Mouse (Mus musculus): ENCODE measurements at regions not wholly inside any gene's neighbourhood (a gene's known extent, or its start where the extent isn't known, plus 50 kb on each side); places are given as distances from the start of the nearest gene placed in this dataset.

GRCm38 (mm10) chr8:11909146-11909545 is 68.9 kb downstream of the Tex29 start:
- Histone ChIP-seq H3K36me3 (replicated peaks; ENCODE audit: control insufficient read depth, insufficient read depth, low read length) (no peaks in the 10 kb centered on the region), H3K9me3 (replicated peaks; ENCODE audit: control insufficient read depth, low read length) (no peaks in the 10 kb centered on the region), H3K4me2 (ENCODE audit: low read depth, low read length) (no peak overlapping the region), H3K27me3 (ENCODE audit: control insufficient read depth, insufficient read depth, low read length) (no peaks in the 10 kb centered on the region), H3K4me3 (ENCODE audit: low read depth, low read length) (no peak overlapping the region), H3K9ac (replicated peaks; ENCODE audit: low read depth, low read length) (no peak overlapping the region), H3K27ac (ENCODE audit: low read depth) (no peak overlapping the region), H3K4me1 (ENCODE audit: control insufficient read depth, insufficient read depth) (no peaks in the 10 kb centered on the region)
- 54% methylated on average over 3 of the region's 3 CpGs for WGBS
- ATAC-seq (ENCODE audit: insufficient read depth, low read depth) (no peak), DNase-seq (ENCODE audit: low spot score) (no peak)
- TF ChIP-seq EP300 (IDR thresholded peaks at IDR 0.05; ENCODE audit: low read depth) (no peak), CTCF (IDR thresholded peaks at IDR 0.05; ENCODE audit: low read depth) (no peak)

GRCm38 (mm10) chr8:11911639-11912450 is 71.6 kb downstream of the Tex29 start:
- ATAC-seq (ENCODE audit: insufficient read depth, low read depth): no peak
- 69% methylated on average over 18 of the region's 18 CpGs for WGBS
- H3K27ac ChIP-seq (ENCODE audit: low read depth): no peak overlapping the region

GRCm38 (mm10) chr8:11912451-11913128 is 72.3 kb downstream of the Tex29 start:
- no peak overlapping the region for H3K27ac ChIP-seq (ENCODE audit: low read depth)
- DNase-seq (ENCODE audit: low spot score): no peak

More at GRCm38 (mm10) chr8:11911639-11912450, 71.6 kb downstream of the Tex29 start:
- Histone ChIP-seq H3K9me3 (replicated peaks; ENCODE audit: control insufficient read depth, low read length) (no peaks in the 10 kb centered on the region), H3K4me3 (ENCODE audit: low read depth, low read length) (no peak overlapping the region), H3K4me1 (ENCODE audit: control insufficient read depth, insufficient read depth) (no peaks in the 10 kb centered on the region), H3K9ac (replicated peaks; ENCODE audit: low read depth, low read length) (no peak overlapping the region), H3K36me3 (replicated peaks; ENCODE audit: control insufficient read depth, insufficient read depth, low read length) (no peaks in the 10 kb centered on the region), H3K27me3 (ENCODE audit: control insufficient read depth, insufficient read depth, low read length) (peaks cover 11% of the 10 kb centered on the region; the same call in 1 of the 2 replicates), H3K4me2 (ENCODE audit: low read depth, low read length) (no peak overlapping the region)
- DNase-seq (ENCODE audit: low spot score): no peak
- TF ChIP-seq CTCF (IDR thresholded peaks at IDR 0.05; ENCODE audit: low read depth): no peak

GRCm38 (mm10) chr8:11913129-11913900 is 73.0 kb downstream of the Tex29 start:
- ATAC-seq (ENCODE audit: insufficient read depth, low read depth): 0 out of 2 replicates have a peak, but pooled peaks have one; percentile 10
- WGBS: 71% methylated on average over 12 of the region's 12 CpGs
- Histone ChIP-seq H3K9ac (replicated peaks; ENCODE audit: low read depth, low read length) (no peak overlapping the region), H3K4me1 (ENCODE audit: control insufficient read depth, insufficient read depth) (no peaks in the 10 kb centered on the region), H3K4me3 (ENCODE audit: low read depth, low read length) (no peak overlapping the region), H3K36me3 (replicated peaks; ENCODE audit: control insufficient read depth, insufficient read depth, low read length) (no peaks in the 10 kb centered on the region), H3K4me2 (ENCODE audit: low read depth, low read length) (no peak overlapping the region), H3K27ac (ENCODE audit: low read depth) (no peak overlapping the region), H3K27me3 (ENCODE audit: control insufficient read depth, insufficient read depth, low read length) (peaks cover 11% of the 10 kb centered on the region; the same call in 1 of the 2 replicates), H3K9me3 (replicated peaks; ENCODE audit: control insufficient read depth, low read length) (no peaks in the 10 kb centered on the region)
- no peak for TF ChIP-seq EP300 (IDR thresholded peaks at IDR 0.05; ENCODE audit: low read depth)
- TF ChIP-seq CTCF (IDR thresholded peaks at IDR 0.05; ENCODE audit: low read depth): no peak
- DNase-seq (ENCODE audit: low spot score): no peak

More at GRCm38 (mm10) chr8:11912451-11913128, 72.3 kb downstream of the Tex29 start:
- H3K36me3 ChIP-seq (replicated peaks; ENCODE audit: control insufficient read depth, insufficient read depth, low read length): no peaks in the 10 kb centered on the region
- no peak for TF ChIP-seq CTCF (IDR thresholded peaks at IDR 0.05; ENCODE audit: low read depth)
- TF ChIP-seq EP300 (IDR thresholded peaks at IDR 0.05; ENCODE audit: low read depth): no peak
- no peaks in the 10 kb centered on the region for H3K4me1 ChIP-seq (ENCODE audit: control insufficient read depth, insufficient read depth)
- H3K4me2 ChIP-seq (ENCODE audit: low read depth, low read length): no peak overlapping the region
- no peak overlapping the region for H3K4me3 ChIP-seq (ENCODE audit: low read depth, low read length)
- no peak overlapping the region for H3K9ac ChIP-seq (replicated peaks; ENCODE audit: low read depth, low read length)
- peaks cover 11% of the 10 kb centered on the region; the same call in 1 of the 2 replicates for H3K27me3 ChIP-seq (ENCODE audit: control insufficient read depth, insufficient read depth, low read length)
- H3K9me3 ChIP-seq (replicated peaks; ENCODE audit: control insufficient read depth, low read length): no peaks in the 10 kb centered on the region
- 81% methylated on average over 17 of the region's 17 CpGs for WGBS
- no peak for ATAC-seq (ENCODE audit: insufficient read depth, low read depth)

GRCm38 (mm10) chr8:11914131-11914530 is 73.9 kb downstream of the Tex29 start:
- H3K36me3 ChIP-seq (replicated peaks; ENCODE audit: control insufficient read depth, insufficient read depth, low read length): no peaks in the 10 kb centered on the region
- no peak overlapping the region for H3K9ac ChIP-seq (replicated peaks; ENCODE audit: low read depth, low read length)
- ATAC-seq (ENCODE audit: insufficient read depth, low read depth) (no peak), DNase-seq (ENCODE audit: low spot score) (no peak)
- WGBS: 66% methylated on average over 7 of the region's 7 CpGs
- H3K9me3 ChIP-seq (replicated peaks; ENCODE audit: control insufficient read depth, low read length): no peaks in the 10 kb centered on the region
- H3K27ac ChIP-seq (ENCODE audit: low read depth): no peak overlapping the region
- no peak overlapping the region for H3K4me3 ChIP-seq (ENCODE audit: low read depth, low read length)
- peaks cover 11% of the 10 kb centered on the region; the same call in 1 of the 2 replicates for H3K27me3 ChIP-seq (ENCODE audit: control insufficient read depth, insufficient read depth, low read length)
- H3K4me1 ChIP-seq (ENCODE audit: control insufficient read depth, insufficient read depth): no peaks in the 10 kb centered on the region
- no peak for TF ChIP-seq CTCF (IDR thresholded peaks at IDR 0.05; ENCODE audit: low read depth)
- no peak for TF ChIP-seq EP300 (IDR thresholded peaks at IDR 0.05; ENCODE audit: low read depth)
- H3K4me2 ChIP-seq (ENCODE audit: low read depth, low read length): no peak overlapping the region
